Mouse (Mus musculus) intestine, postnatal 0 days (tissue): ENCODE measurements around the gene Pex26. TPM values are rescaled to one million over a fixed set of nuclear protein-coding genes. Genes with fewer than 3 reads are reported as not detected.

Source experiments
- ATAC-seq: fragments of 200-750 bp; cut with Nextera tagmentation; 2 replicates; pipeline ENCODE4 v1.8.0; 2017; ENCODE audit warnings: mild to moderate bottlenecking, moderate TSS enrichment, moderate library complexity
- H3K27ac ChIP-seq: fragments of 300-500 bp; sonication (generic); 2 replicates; pipeline ENCODE4 v1.5.1; 2014; ENCODE audit warnings: mild to moderate bottlenecking, low read depth, low read length, moderate library complexity
- H3K27me3 ChIP-seq: fragments of 300-500 bp; sonication (generic); replicated peaks from 2 replicates; pipeline ENCODE4 v1.6.1; 2014; ENCODE audit warnings: low read length, mixed read lengths; ENCODE audit not compliant: control insufficient read depth, insufficient read depth
- H3K36me3 ChIP-seq: fragments of 300-500 bp; sonication (generic); 2 replicates; pipeline ENCODE4 v1.6.1; 2014; ENCODE audit warnings: mild to moderate bottlenecking, moderate library complexity; ENCODE audit not compliant: control insufficient read depth, insufficient read depth
- H3K4me1 ChIP-seq: fragments of 300-500 bp; sonication (generic); replicated peaks from 2 replicates; pipeline ENCODE4 v1.6.1; 2014; ENCODE audit warnings: antibody characterized with exemption, low read length, mixed read lengths; ENCODE audit not compliant: control insufficient read depth, insufficient read depth
- H3K4me2 ChIP-seq: fragments of 300-500 bp; sonication (generic); replicated peaks from 2 replicates; pipeline ENCODE4 v1.6.1; 2014; ENCODE audit warnings: low read depth, mild to moderate bottlenecking, moderate library complexity
- H3K4me3 ChIP-seq: fragments of 300-500 bp; sonication (generic); 2 replicates; pipeline ENCODE4 v1.5.1; 2014; ENCODE audit warnings: low read depth, low read length
- H3K9ac ChIP-seq: fragments of 300-500 bp; sonication (generic); 2 replicates; pipeline ENCODE4 v1.6.1; 2014; ENCODE audit warnings: mild to moderate bottlenecking, low read depth, low read length
- H3K9me3 ChIP-seq: fragments of 300-500 bp; sonication (generic); 2 replicates; pipeline ENCODE4 v1.6.1; 2016; ENCODE audit warnings: mixed run types; ENCODE audit not compliant: control insufficient read depth
- CTCF ChIP-seq: sonication (generic); IDR thresholded peaks from 2 replicates; pipeline ENCODE4 v1.5.1; 2016; ENCODE audit warnings: low read depth, mild to moderate bottlenecking, control low read depth, antibody characterized with exemption, moderate library complexity
- WGBS: fragments of 180-500 bp; shearing (Covaris S2); extraction: QIAGEN DNeasy Blood & Tissue Kit; methylation state at CpG from one replicate; pipeline ENCODE4 v1.1.7; 2014; 5-methylcytosine and 5-hydroxymethylcytosine counted together
- polyA plus RNA-seq: library from polyadenylated mRNA; unstranded; fragments of >200 nt; fragmentation: Nextera tagmentation; extraction: Ambion mirVana; gene quantifications from 2 replicates; pipeline ENCODE4 v1.2.1, GENCODE M21; 2015

Pex26 gene
- polyA plus RNA-seq, 1 experiment from 2014 or later: 6.3 TPM

- H3K4me2 ChIP-seq: no peak overlapping the region
- WGBS: 53% methylated on average over 5 of the region's 5 CpGs
- no peaks in the 10 kb centered on the region for H3K9me3 ChIP-seq
- H3K27ac ChIP-seq: no peak overlapping the region
- H3K27me3 ChIP-seq: no peaks in the 10 kb centered on the region
- peaks cover 5% of the 10 kb centered on the region; the same call in 1 of the 2 replicates for H3K4me1 ChIP-seq
- no peak for TF ChIP-seq CTCF
- no peak for ATAC-seq
- no peaks in the 10 kb centered on the region for H3K36me3 ChIP-seq
- H3K9ac ChIP-seq: no peak overlapping the region
- no peak overlapping the region for H3K4me3 ChIP-seq
Measured at GRCm38 (mm10) chr6:121173471-121173870, 10.0 kb upstream of the Pex26 start.

GRCm38 (mm10) chr6:121174761-121175160, 8.7 kb upstream of the Pex26 start:
- Histone ChIP-seq H3K36me3 (no peaks in the 10 kb centered on the region), H3K4me1 (peaks cover 5% of the 10 kb centered on the region; the same call in 1 of the 2 replicates), H3K4me3 (no peak overlapping the region), H3K27ac (no peak overlapping the region), H3K9ac (no peak overlapping the region), H3K4me2 (no peak overlapping the region), H3K27me3 (no peaks in the 10 kb centered on the region), H3K9me3 (no peaks in the 10 kb centered on the region)
- 93% methylated on average over 6 of the region's 6 CpGs for WGBS
- ATAC-seq: no peak
- no peak for TF ChIP-seq CTCF

- WGBS: 27% methylated on average over 14 of the region's 14 CpGs
- H3K4me3 ChIP-seq: no peak overlapping the region
Measured at GRCm38 (mm10) chr6:121176011-121176730, 7.3 kb upstream of the Pex26 start.

GRCm38 (mm10) chr6:121176731-121177098, 6.8 kb upstream of the Pex26 start:
- Histone ChIP-seq H3K27ac (peak overlapping the region; percentile 94), H3K4me1 (peaks cover 5% of the 10 kb centered on the region; the same call in 1 of the 2 replicates), H3K4me2 (peak overlapping the region; percentile 43), H3K36me3 (no peaks in the 10 kb centered on the region), H3K27me3 (no peaks in the 10 kb centered on the region), H3K9me3 (no peaks in the 10 kb centered on the region), H3K4me3 (no peak overlapping the region), H3K9ac (no peak overlapping the region)
- no peak for TF ChIP-seq CTCF
- 34% methylated on average over 4 of the region's 4 CpGs for WGBS
- no peak for ATAC-seq

More at GRCm38 (mm10) chr6:121176011-121176730, 7.3 kb upstream of the Pex26 start:
- peaks cover 5% of the 10 kb centered on the region; the same call in 1 of the 2 replicates for H3K4me1 ChIP-seq
- peak overlapping the region; percentile 43 for H3K4me2 ChIP-seq
- no peaks in the 10 kb centered on the region for H3K9me3 ChIP-seq
- H3K27me3 ChIP-seq: no peaks in the 10 kb centered on the region
- peak; percentile 55 for ATAC-seq
- no peaks in the 10 kb centered on the region for H3K36me3 ChIP-seq
- peak overlapping the region; percentile 94 for H3K27ac ChIP-seq
- H3K9ac ChIP-seq: no peak overlapping the region
- TF ChIP-seq CTCF: no peak

GRCm38 (mm10) chr6:121177118-121177708, 6.3 kb upstream of the Pex26 start:
- Histone ChIP-seq H3K4me2 (no peak overlapping the region), H3K9me3 (no peaks in the 10 kb centered on the region), H3K4me3 (no peak overlapping the region), H3K27me3 (no peaks in the 10 kb centered on the region), H3K36me3 (no peaks in the 10 kb centered on the region), H3K27ac (peak overlapping the region; percentile 65), H3K4me1 (peaks cover 5% of the 10 kb centered on the region; the same call in 1 of the 2 replicates), H3K9ac (no peak overlapping the region)
- peak; percentile 91 for ATAC-seq
- 34% methylated on average over 7 of the region's 7 CpGs for WGBS
- TF ChIP-seq CTCF: no peak

GRCm38 (mm10) chr6:121178700-121179358, 4.6 kb upstream of the Pex26 start:
- no peak overlapping the region for H3K4me3 ChIP-seq
- 58% methylated on average over 7 of the region's 7 CpGs for WGBS
- H3K36me3 ChIP-seq: no peaks in the 10 kb centered on the region
- H3K9ac ChIP-seq: no peak overlapping the region
- H3K9me3 ChIP-seq: no peaks in the 10 kb centered on the region
- H3K27me3 ChIP-seq: no peaks in the 10 kb centered on the region
- H3K4me2 ChIP-seq: no peak overlapping the region
- H3K4me1 ChIP-seq: peaks cover 5% of the 10 kb centered on the region; the same call in 1 of the 2 replicates
- TF ChIP-seq CTCF: peak; percentile 73
- ATAC-seq: no peak
- H3K27ac ChIP-seq: no peak overlapping the region
